Mouse (Mus musculus): ENCODE measurements around the gene Ipo8. TPM values are rescaled to one million over a fixed set of nuclear protein-coding genes. Genes with fewer than 3 reads are reported as not detected.

Gene Ipo8
- total RNA-seq, 2 experiments from 2014 or later, result 35.0 to 39.9 TPM

- ATAC-seq (replicated peaks; ENCODE audit: poor library complexity), result 0 out of 2 replicates have a peak, but pooled peaks have one; percentile 9
These were observed 69.1 kb downstream of the Ipo8 start for GRCm38 (mm10) chr6:148761967-148762712.

GRCm38 (mm10) chr6:148761475-148761874 lies 69.8 kb downstream of the Ipo8 start:
- peak; percentile 75 for ATAC-seq (replicated peaks; ENCODE audit: poor library complexity)

GRCm38 (mm10) chr6:148756535-148756934 lies 74.7 kb downstream of the Ipo8 start:
- ATAC-seq (replicated peaks; ENCODE audit: poor library complexity), result no peak

DNA sequence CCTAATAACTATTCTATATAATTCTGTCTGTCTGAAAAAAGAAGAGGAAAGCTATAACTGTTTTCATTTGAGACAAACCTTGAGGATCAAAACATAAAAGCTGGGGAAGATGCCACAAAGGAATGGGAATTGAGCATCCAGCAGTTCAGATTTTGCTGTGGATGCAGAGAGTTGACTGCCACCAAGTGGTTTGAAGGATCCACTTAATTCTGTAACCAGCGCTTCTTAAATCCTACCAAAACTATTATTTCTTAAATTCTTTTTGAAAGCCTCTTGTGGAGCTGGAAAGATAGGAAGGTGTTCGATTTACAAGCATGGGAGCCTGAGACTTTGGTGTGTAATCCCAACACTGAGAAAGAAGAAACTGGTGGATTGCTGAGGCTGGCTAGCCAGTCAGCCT lies 79.9 kb downstream of the Ipo8 start:
- no peak for ATAC-seq (replicated peaks; ENCODE audit: poor library complexity)

GRCm38 (mm10) chr6:148750183-148750582 lies 81.1 kb downstream of the Ipo8 start:
- ATAC-seq (replicated peaks; ENCODE audit: poor library complexity), result no peak

- ATAC-seq (replicated peaks; ENCODE audit: poor library complexity), result no peak
These were observed 90.6 kb downstream of the Ipo8 start for GRCm38 (mm10) chr6:148740521-148741226.

GRCm38 (mm10) chr6:148736390-148736789 lies 94.9 kb downstream of the Ipo8 start:
- 0 out of 2 replicates have a peak, but pooled peaks have one; percentile 23 for ATAC-seq (replicated peaks; ENCODE audit: poor library complexity)

GRCm38 (mm10) chr6:148734012-148734411 lies 97.3 kb downstream of the Ipo8 start:
- no peak for ATAC-seq (replicated peaks; ENCODE audit: poor library complexity)

GRCm38 (mm10) chr6:148732920-148733319 lies 98.3 kb downstream of the Ipo8 start:
- ATAC-seq (replicated peaks; ENCODE audit: poor library complexity), result no peak

GRCm38 (mm10) chr6:148728571-148728970 lies 102.7 kb downstream of the Ipo8 start:
- no peak for ATAC-seq (replicated peaks; ENCODE audit: poor library complexity)

GRCm38 (mm10) chr6:148727871-148728524 lies 103.3 kb downstream of the Ipo8 start:
- no peak for ATAC-seq (replicated peaks; ENCODE audit: poor library complexity)

DNA sequence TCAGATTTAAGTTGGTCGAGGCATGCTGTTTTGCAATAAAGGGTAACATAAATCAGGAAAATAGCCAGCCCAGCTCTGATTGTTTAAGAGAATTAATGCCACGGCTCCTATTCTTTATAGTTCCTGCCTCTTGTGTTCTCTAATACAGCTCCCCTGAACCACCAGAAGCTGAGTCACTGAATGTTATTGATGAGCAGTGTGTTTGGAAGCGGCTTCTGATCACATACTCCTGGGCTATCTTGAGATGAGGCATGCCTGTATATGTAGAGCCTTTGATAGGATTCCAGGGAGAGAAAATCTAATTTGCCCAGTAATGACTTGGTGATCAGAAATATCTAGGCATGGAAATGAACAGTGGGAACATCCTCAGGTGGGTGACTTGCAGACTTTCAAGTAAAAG lies 106.8 kb downstream of the Ipo8 start:
- no peak for ATAC-seq (replicated peaks; ENCODE audit: poor library complexity)

Other genes with a start within 250 kb of the Ipo8 start
- gene Caprin2, start 64.8 kb upstream of the Ipo8 start, total RNA-seq (2015), result 4.0 and 6.0 TPM in 2 replicates
- 4.9 and 8.8 TPM in 2 replicates for gene Caprin2, start 64.8 kb upstream of the Ipo8 start, total RNA-seq (2017)
- 43.3 and 43.6 TPM in 2 replicates for gene Sinhcaf, start 115.0 kb upstream of the Ipo8 start, total RNA-seq (2015)
- 97.8 and 122 TPM in 2 replicates for gene Sinhcaf, start 115.0 kb upstream of the Ipo8 start, total RNA-seq (2017)

Measured in megakaryocyte progenitor cell, adult 5-6 weeks (primary cell).